Mouse (Mus musculus) C2C12 (cell line): Measurements from ENCODE around the gene Nprl3.

Experiments used
- CTCF ChIP-seq: IDR thresholded peaks from one replicate; pipeline ENCODE4 v1.5.1; 2011; ENCODE audit not compliant: control insufficient read depth, insufficient read depth, insufficient read length
- MYOG ChIP-seq: IDR thresholded peaks from one replicate; pipeline ENCODE4 v1.6.1; 2011; ENCODE audit not compliant: control insufficient read depth, insufficient read length; ENCODE audit errors: extremely low read depth

GRCm38 (mm10) chr11:32238093-32238860, 29.2 kb downstream of the Nprl3 start:
- no peak for TF ChIP-seq MYOG
- TF ChIP-seq CTCF: peak; percentile 94
